ENCODE assay signal across 24 mouse cellular contexts in genomic region chr7:109200559-109200958, GRCm38 (mm10). TPM values are rescaled to one million over a fixed set of nuclear protein-coding genes. Genes with fewer than 3 reads are reported as not detected.
DNase-seq lines count a peak whose midpoint lies in the region; ATAC-seq and TF ChIP-seq lines count a peak whose summit lies in the region.
"Had no signal": no experiment of that assay in that cellular context is flagged by ENCODE, and none has a peak within 500 bp of the region (broad histone marks: within the 10 kb centered on the region; RNA-seq: fewer than 3 reads in every experiment).

No protein-coding gene starts in this region.

- 0 out of 2 replicates have a peak, but pooled peaks have one; percentile 6 for TF ChIP-seq CTCF in intestine, postnatal 0 days (IDR thresholded peaks at IDR 0.05; ENCODE audit: low read depth)

- no peaks in the 10 kb centered on the region; the same call in 1 of the 2 replicates for H3K9me3 ChIP-seq in forebrain, embryonic 11.5 days (ENCODE audit: control insufficient read depth, low read length)
- no peaks in the 10 kb centered on the region; the same call in 1 of the 2 replicates for H3K9me3 ChIP-seq in forebrain, embryonic 13.5 days (replicated peaks)
- no peaks in the 10 kb centered on the region for H3K9me3 ChIP-seq in midbrain, embryonic 10.5 days (replicated peaks)
- H3K9me3 ChIP-seq in midbrain, embryonic 14.5 days (ENCODE audit: control insufficient read depth, low read length), result no peaks in the 10 kb centered on the region
- no peaks in the 10 kb centered on the region for H3K9me3 ChIP-seq in intestine, postnatal 0 days (ENCODE audit: control insufficient read depth)
- H3K9me3 ChIP-seq: embryonic facial prominence, embryonic 10.5 days; embryonic facial prominence, embryonic 12.5 days; forebrain, embryonic 12.5 days; forebrain, embryonic 15.5 days; G1E had no signal

- ATAC-seq in forebrain, embryonic 11.5 days (replicated peaks; ENCODE audit: low FRiP score), result no peak
- no peak for ATAC-seq in forebrain, embryonic 13.5 days
- ATAC-seq in midbrain, embryonic 14.5 days (ENCODE audit: low FRiP score, low TSS enrichment), result no peak
- ATAC-seq in intestine, postnatal 0 days, result peak; percentile 69
- ATAC-seq: activated CD4-positive, CD25-positive, alpha-beta regulatory T cell, adult 4 months; CD4-positive, CD25-positive, alpha-beta regulatory T cell, adult 4 months; forebrain, embryonic 15.5 days; forebrain, postnatal 0 days; Patski had no signal

- no peak overlapping the region for H3K4me2 ChIP-seq in forebrain, embryonic 11.5 days (ENCODE audit: low read depth, low read length, severe bottlenecking)
- H3K4me2 ChIP-seq in forebrain, embryonic 13.5 days, result no peak overlapping the region
- no peak overlapping the region for H3K4me2 ChIP-seq in midbrain, embryonic 14.5 days (ENCODE audit: low read length)
- no peak overlapping the region for H3K4me2 ChIP-seq in intestine, postnatal 0 days (replicated peaks; ENCODE audit: low read depth)
- H3K4me2 ChIP-seq: embryonic facial prominence, embryonic 12.5 days; forebrain, embryonic 12.5 days; forebrain, embryonic 15.5 days had no signal

- H3K4me1 ChIP-seq in forebrain, embryonic 11.5 days (replicated peaks; ENCODE audit: control insufficient read depth, insufficient read depth, low read length), result peaks cover 16% of the 10 kb centered on the region
- peaks cover 20% of the 10 kb centered on the region for H3K4me1 ChIP-seq in forebrain, embryonic 13.5 days
- H3K4me1 ChIP-seq in midbrain, embryonic 10.5 days, result peaks cover 50% of the 10 kb centered on the region
- peaks cover 30% of the 10 kb centered on the region for H3K4me1 ChIP-seq in midbrain, embryonic 14.5 days (ENCODE audit: control insufficient read depth, insufficient read depth, low read length)
- no peaks in the 10 kb centered on the region; the same call in none of the 2 replicates for H3K4me1 ChIP-seq in intestine, postnatal 0 days (replicated peaks; ENCODE audit: control insufficient read depth, insufficient read depth, low read length)

- H3K9ac ChIP-seq in forebrain, embryonic 11.5 days (ENCODE audit: low read length), result no peak overlapping the region
- H3K9ac ChIP-seq in forebrain, embryonic 13.5 days, result no peak overlapping the region
- no peak overlapping the region for H3K9ac ChIP-seq in midbrain, embryonic 14.5 days (replicated peaks; ENCODE audit: low read length)
- no peak overlapping the region for H3K9ac ChIP-seq in intestine, postnatal 0 days (ENCODE audit: low read depth, low read length)
- H3K9ac ChIP-seq: embryonic facial prominence, embryonic 12.5 days; forebrain, embryonic 12.5 days; forebrain, embryonic 15.5 days; forebrain, postnatal 0 days had no signal

- H3K36me3 ChIP-seq in forebrain, embryonic 11.5 days (ENCODE audit: control insufficient read depth, insufficient read depth, low read length), result no peaks in the 10 kb centered on the region
- H3K36me3 ChIP-seq in forebrain, embryonic 13.5 days (ENCODE audit: poor library complexity, severe bottlenecking), result no peaks in the 10 kb centered on the region
- H3K36me3 ChIP-seq in midbrain, embryonic 10.5 days, result no peaks in the 10 kb centered on the region
- H3K36me3 ChIP-seq in midbrain, embryonic 14.5 days (ENCODE audit: control insufficient read depth, insufficient read depth, low read length), result no peaks in the 10 kb centered on the region
- no peaks in the 10 kb centered on the region for H3K36me3 ChIP-seq in intestine, postnatal 0 days (ENCODE audit: control insufficient read depth, insufficient read depth)
- H3K36me3 ChIP-seq: embryonic facial prominence, embryonic 10.5 days; embryonic facial prominence, embryonic 12.5 days; forebrain, embryonic 12.5 days; forebrain, embryonic 15.5 days; G1E had no signal

- H3K27ac ChIP-seq in forebrain, embryonic 11.5 days (ENCODE audit: low read depth, low read length), result no peak overlapping the region
- H3K27ac ChIP-seq in forebrain, embryonic 13.5 days, result no peak overlapping the region
- peak overlapping the region; percentile 19; the same call in 1 of the 2 replicates for H3K27ac ChIP-seq in midbrain, embryonic 10.5 days (replicated peaks)
- H3K27ac ChIP-seq in midbrain, embryonic 14.5 days (replicated peaks; ENCODE audit: low read depth, low read length), result no peak overlapping the region
- H3K27ac ChIP-seq in intestine, postnatal 0 days (ENCODE audit: low read depth, low read length), result no peak overlapping the region
- H3K27ac ChIP-seq: embryonic facial prominence, embryonic 10.5 days; embryonic facial prominence, embryonic 12.5 days; forebrain, embryonic 12.5 days; forebrain, embryonic 15.5 days had no signal

- 76% methylated on average over 3 of the region's 3 CpGs for WGBS in forebrain, embryonic 11.5 days
- WGBS in forebrain, embryonic 13.5 days, result 86% methylated on average over 3 of the region's 3 CpGs
- WGBS in midbrain, embryonic 10.5 days, result 81% methylated on average over 3 of the region's 3 CpGs
- WGBS in midbrain, embryonic 14.5 days, result 89% methylated on average over 3 of the region's 3 CpGs
- 43% methylated on average over 3 of the region's 3 CpGs for WGBS in intestine, postnatal 0 days

- H3K4me3 ChIP-seq in forebrain, embryonic 11.5 days (ENCODE audit: low read depth, low read length), result no peak overlapping the region
- no peak overlapping the region for H3K4me3 ChIP-seq in forebrain, embryonic 13.5 days
- H3K4me3 ChIP-seq in midbrain, embryonic 10.5 days, result no peak overlapping the region
- no peak overlapping the region for H3K4me3 ChIP-seq in midbrain, embryonic 14.5 days (replicated peaks; ENCODE audit: low read depth, low read length)
- H3K4me3 ChIP-seq in intestine, postnatal 0 days (ENCODE audit: low read depth, low read length), result no peak overlapping the region
- H3K4me3 ChIP-seq: embryonic facial prominence, embryonic 10.5 days; embryonic facial prominence, embryonic 12.5 days; forebrain, embryonic 12.5 days; forebrain, embryonic 15.5 days had no signal

- DNase-seq in forebrain, embryonic 11.5 days (ENCODE audit: low spot score), result peak; percentile 39
- no peak for DNase-seq in midbrain, embryonic 10.5 days (ENCODE audit: low spot score)
- DNase-seq in midbrain, embryonic 14.5 days, result no peak
- DNase-seq in right cerebral cortex, postnatal 25 days, result no peak
- DNase-seq: adrenal gland, adult 8-10 months; adrenal gland, postnatal 14 days; adrenal gland, postnatal 36 days; B cell, adult 2 months; cerebellum, adult 11-12 months; cerebellum, adult 2 months; cerebellum, adult 9-10 months; cerebellum, postnatal 10 days; cerebellum, postnatal 25 days; forebrain, postnatal 0 days had no signal

- peaks cover 64% of the 10 kb centered on the region for H3K27me3 ChIP-seq in forebrain, embryonic 11.5 days (ENCODE audit: control insufficient read depth, insufficient read depth, low read length)
- H3K27me3 ChIP-seq in forebrain, embryonic 13.5 days, result peaks cover 95% of the 10 kb centered on the region
- peaks cover 33% of the 10 kb centered on the region for H3K27me3 ChIP-seq in midbrain, embryonic 10.5 days (ENCODE audit: low read depth, poor library complexity, severe bottlenecking)
- no peaks in the 10 kb centered on the region for H3K27me3 ChIP-seq in midbrain, embryonic 14.5 days (ENCODE audit: control insufficient read depth, insufficient read depth, low read length)
- H3K27me3 ChIP-seq in intestine, postnatal 0 days (replicated peaks; ENCODE audit: control insufficient read depth, insufficient read depth, low read length), result no peaks in the 10 kb centered on the region
- H3K27me3 ChIP-seq: embryonic facial prominence, embryonic 12.5 days; Patski had no signal

RNA-seq across cellular contexts. Expression of gene Lmo1, which starts 25.6 kb away (rescaled TPM):
- 114 and 145 TPM in 2 replicates for polyA plus RNA-seq in forebrain, embryonic 11.5 days (2014; fragmentation: Nextera tagmentation; extraction: Ambion mirVana)
- 36.5 and 50.5 TPM in 2 replicates for polyA plus RNA-seq in forebrain, embryonic 13.5 days (2015; fragmentation: Nextera tagmentation; extraction: Ambion mirVana)
- 34.8 and 57.9 TPM in 2 replicates for polyA plus RNA-seq in midbrain, embryonic 10.5 days (2016; fragmentation: Nextera tagmentation; extraction: Ambion mirVana)
- 170 and 189 TPM in 2 replicates for polyA plus RNA-seq in midbrain, embryonic 14.5 days (2014; fragmentation: Nextera tagmentation; extraction: Ambion mirVana)
- polyA plus RNA-seq in intestine, postnatal 0 days (2015; fragmentation: Nextera tagmentation; extraction: Ambion mirVana), result 2.3 and 2.9 TPM in 2 replicates
- polyA plus RNA-seq: activated CD4-positive, CD25-positive, alpha-beta regulatory T cell, adult 4 months; CD4-positive, CD25-positive, alpha-beta regulatory T cell, adult 4 months; G1E had no signal
